Mouse (Mus musculus) small intestine, adult 2 months (tissue): ENCODE data around the gene Trim46. TPM values are rescaled to one million over a fixed set of nuclear protein-coding genes. Genes with fewer than 3 reads are reported as not detected.
A peak's percentile ranks its signal among the peaks of the same experiment; 100 is the strongest.

Source experiments
- H3K27ac ChIP-seq: fragments of 200-500 bp; 2 replicates; pipeline ENCODE4 v1.5.1; 2012; ENCODE audit warnings: low read depth, low read length, control low read depth, inconsistent platforms; ENCODE audit not compliant: insufficient read depth
- H3K27me3 ChIP-seq: fragments of 200-500 bp; 2 replicates; pipeline ENCODE4 v1.6.1; 2012; ENCODE audit warnings: mild to moderate bottlenecking, moderate library complexity, low read length, inconsistent platforms; ENCODE audit not compliant: control insufficient read depth, insufficient read depth
- H3K36me3 ChIP-seq: fragments of 200-500 bp; 2 replicates; pipeline ENCODE4 v1.6.1; 2012; ENCODE audit warnings: mild to moderate bottlenecking, low read length, control low read depth, inconsistent platforms; ENCODE audit not compliant: control insufficient read depth, insufficient read depth
- H3K4me1 ChIP-seq: fragments of 200-500 bp; 2 replicates; pipeline ENCODE4 v1.6.1; 2012; ENCODE audit warnings: low read length, inconsistent platforms, mixed read lengths; ENCODE audit not compliant: control insufficient read depth, insufficient read depth, insufficient read length
- H3K4me3 ChIP-seq: fragments of 200-500 bp; 2 replicates; pipeline ENCODE4 v1.5.1; 2012; ENCODE audit warnings: low read depth, mild to moderate bottlenecking, control low read depth, inconsistent platforms, low read length, moderate library complexity
- CTCF ChIP-seq: fragments of 200-500 bp; IDR thresholded peaks from 2 replicates; pipeline ENCODE4 v1.5.1; 2012; ENCODE audit warnings: low read depth, mild to moderate bottlenecking, control low read depth, inconsistent platforms, low read length, moderate library complexity, mixed read lengths; ENCODE audit not compliant: insufficient replicate concordance, insufficient read length; ENCODE audit errors: extremely low read depth
- POLR2A ChIP-seq: fragments of 200-500 bp; IDR thresholded peaks from 2 replicates; pipeline ENCODE4 v1.6.1; 2012; ENCODE audit warnings: low read depth, mild to moderate bottlenecking, control low read depth, inconsistent platforms, low read length, moderate library complexity
- WGBS: fragments of 180-500 bp; shearing (Covaris S2); methylation state at CpG from one replicate; pipeline ENCODE4 v1.1.7; 2018; 5-methylcytosine and 5-hydroxymethylcytosine counted together
- polyA plus RNA-seq: library from polyadenylated mRNA; depleted of rRNA; stranded (reverse); fragments of >200 nt; gene quantifications from 2 replicates; pipeline ENCODE4 v1.2.3, GENCODE M21; 2012

The Trim46 gene
- polyA plus RNA-seq, 1 experiment: 4.3 TPM

GRCm38 (mm10) chr3:89280050-89280605 is 34.0 kb upstream of the Trim46 start:
- peak overlapping the region; percentile 85 for H3K4me3 ChIP-seq
- WGBS: under 1% methylated on average over 29 of the region's 29 CpGs
- no peak for TF ChIP-seq POLR2A
- no peak for TF ChIP-seq CTCF
- peak overlapping the region; percentile 99 for H3K27ac ChIP-seq
- H3K27me3 ChIP-seq: no peaks in the 10 kb centered on the region
- peaks cover 11% of the 10 kb centered on the region for H3K36me3 ChIP-seq
- H3K4me1 ChIP-seq: peaks cover 19% of the 10 kb centered on the region

- 2% methylated on average over 35 of the region's 35 CpGs for WGBS
- H3K4me1 ChIP-seq: peaks cover 17% of the 10 kb centered on the region
- TF ChIP-seq CTCF: no peak
- peak; percentile 99 for TF ChIP-seq POLR2A
- peak overlapping the region; percentile 95 for H3K27ac ChIP-seq
- peaks cover 15% of the 10 kb centered on the region for H3K36me3 ChIP-seq
- no peaks in the 10 kb centered on the region for H3K27me3 ChIP-seq
- peak overlapping the region; percentile 85 for H3K4me3 ChIP-seq
These were observed 33.2 kb upstream of the Trim46 start for GRCm38 (mm10) chr3:89279153-89279890.

GRCm38 (mm10) chr3:89278643-89279042 is 32.5 kb upstream of the Trim46 start:
- no peaks in the 10 kb centered on the region for H3K27me3 ChIP-seq
- peaks cover 15% of the 10 kb centered on the region for H3K36me3 ChIP-seq
- TF ChIP-seq CTCF (no peak), POLR2A (no peak)
- WGBS: 18% methylated on average over 8 of the region's 8 CpGs
- peaks cover 13% of the 10 kb centered on the region for H3K4me1 ChIP-seq
- H3K27ac ChIP-seq: peak overlapping the region; percentile 91
- H3K4me3 ChIP-seq: peak overlapping the region; percentile 85

- H3K27me3 ChIP-seq: no peaks in the 10 kb centered on the region
- peak overlapping the region; percentile 91 for H3K27ac ChIP-seq
- peaks cover 13% of the 10 kb centered on the region for H3K4me1 ChIP-seq
- H3K36me3 ChIP-seq: peaks cover 15% of the 10 kb centered on the region
- TF ChIP-seq CTCF (no peak), POLR2A (peak; percentile 44; the same call in 1 of the 2 replicates)
- peak overlapping the region; percentile 85 for H3K4me3 ChIP-seq
- WGBS: 27% methylated on average over 7 of the region's 7 CpGs
These were observed 32.0 kb upstream of the Trim46 start for GRCm38 (mm10) chr3:89278107-89278506.

- TF ChIP-seq POLR2A (no peak), CTCF (no peak)
- WGBS: 23% methylated on average over 14 of the region's 14 CpGs
These were observed 31.3 kb upstream of the Trim46 start for GRCm38 (mm10) chr3:89277281-89278021.

GRCm38 (mm10) chr3:89276061-89276460 is 30.0 kb upstream of the Trim46 start:
- H3K27ac ChIP-seq: peak overlapping the region; percentile 1; the same call in 1 of the 2 replicates
- 32% methylated on average over 13 of the region's 13 CpGs for WGBS
- no peak for TF ChIP-seq CTCF
- TF ChIP-seq POLR2A: no peak
- H3K4me3 ChIP-seq: peak overlapping the region; percentile 85
- H3K36me3 ChIP-seq: peaks cover 28% of the 10 kb centered on the region
- H3K27me3 ChIP-seq: no peaks in the 10 kb centered on the region
- H3K4me1 ChIP-seq: peaks cover 9% of the 10 kb centered on the region

More at GRCm38 (mm10) chr3:89277281-89278021, 31.3 kb upstream of the Trim46 start:
- peaks cover 19% of the 10 kb centered on the region for H3K36me3 ChIP-seq
- H3K4me1 ChIP-seq: peaks cover 13% of the 10 kb centered on the region
- H3K27ac ChIP-seq: peak overlapping the region; percentile 88
- H3K4me3 ChIP-seq: peak overlapping the region; percentile 85
- no peaks in the 10 kb centered on the region for H3K27me3 ChIP-seq

- Histone ChIP-seq H3K4me1 (peaks cover 20% of the 10 kb centered on the region), H3K27me3 (no peaks in the 10 kb centered on the region), H3K27ac (no peak overlapping the region), H3K4me3 (no peak overlapping the region), H3K36me3 (peaks cover 28% of the 10 kb centered on the region)
- TF ChIP-seq CTCF (no peak), POLR2A (no peak)
- 58% methylated on average over 6 of the region's 6 CpGs for WGBS
These were observed 25.7 kb upstream of the Trim46 start for GRCm38 (mm10) chr3:89271760-89272159.
